28 mouse cellular contexts compared by ENCODE assay signal in the genomic region with DNA sequence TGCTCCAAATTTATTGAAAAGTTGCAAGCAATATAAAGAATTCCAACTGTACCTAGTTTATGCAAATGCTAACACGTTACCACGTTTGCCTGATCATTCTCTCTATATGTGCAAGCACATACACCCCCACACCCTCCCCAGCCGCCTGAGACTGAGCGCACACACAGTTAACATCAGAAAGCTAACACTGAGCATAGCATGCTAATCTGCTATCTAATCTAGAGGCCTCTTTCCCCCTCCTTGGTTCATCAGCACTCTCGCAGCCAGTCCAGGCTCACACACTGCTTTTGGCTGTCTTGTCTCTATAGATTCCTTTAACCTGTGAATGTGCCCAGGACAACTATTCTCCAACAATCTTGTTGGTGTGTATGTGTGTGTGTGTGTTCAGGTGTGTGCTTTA. TPM values are rescaled to one million over a fixed set of nuclear protein-coding genes. Genes with fewer than 3 reads are reported as not detected.
"Had no signal": no experiment of that assay in that cellular context is flagged by ENCODE, and none has a peak within 500 bp of the region (broad histone marks: within the 10 kb centered on the region; RNA-seq: fewer than 3 reads in every experiment).

No protein-coding gene starts in this region.

- H3K27me3 ChIP-seq: neural tube, embryonic 13.5 days; neural tube, embryonic 15.5 days; stomach, embryonic 15.5 days had no signal

- ATAC-seq: midbrain, embryonic 16.5 days had no signal

- H3K4me1 ChIP-seq: neural tube, embryonic 13.5 days; neural tube, embryonic 15.5 days; stomach, embryonic 15.5 days had no signal

- H3K4me2 ChIP-seq: lung, embryonic 14.5 days; neural tube, embryonic 13.5 days; neural tube, embryonic 15.5 days; stomach, embryonic 15.5 days had no signal

- H3K4me3 ChIP-seq: midbrain, embryonic 10.5 days; myocyte; neural tube, embryonic 13.5 days; neural tube, embryonic 15.5 days; stomach, embryonic 15.5 days had no signal

- DNase-seq: lung, adult 18-20 months; lung, embryonic 14.5 days; lung, postnatal 10 days; lung, postnatal 4 days; midbrain, embryonic 14.5 days; retina, postnatal 1 day; right cerebral cortex, adult 18-20 months; right cerebral cortex, postnatal 25 days; right cerebral cortex, postnatal 4 days; thymus, adult 2 months; thymus, postnatal 25 days; thymus, postnatal 4 days had no signal

- H3K9ac ChIP-seq: lung, embryonic 14.5 days; neural tube, embryonic 13.5 days; neural tube, embryonic 15.5 days; stomach, embryonic 15.5 days had no signal

- H3K9me3 ChIP-seq: midbrain, embryonic 10.5 days; neural tube, embryonic 13.5 days; neural tube, embryonic 15.5 days; stomach, embryonic 15.5 days had no signal

- H3K27ac ChIP-seq: midbrain, embryonic 10.5 days; neural tube, embryonic 13.5 days; neural tube, embryonic 15.5 days; stomach, embryonic 15.5 days; stomach, postnatal 0 days had no signal

- H3K36me3 ChIP-seq: midbrain, embryonic 10.5 days; neural tube, embryonic 13.5 days; neural tube, embryonic 15.5 days; stomach, embryonic 15.5 days had no signal

RNA-seq across cellular contexts. Expression of a gene that starts 1.6 kb away (rescaled TPM):
- total RNA-seq: megakaryocyte, adult 5-6 weeks; megakaryocyte-erythroid progenitor cell, adult 5-6 weeks had no signal
- polyA plus RNA-seq: liver, embryonic 16.5 days; lung, embryonic 14.5 days; lung, embryonic 16.5 days; midbrain, embryonic 14.5 days; myocyte; neural tube, embryonic 11.5 days; small intestine, adult 2 months; spleen, adult 2 months; thymus, adult 2 months had no signal

RNA-seq across cellular contexts. Expression of a gene that starts 59.2 kb away (rescaled TPM):
- total RNA-seq: megakaryocyte, adult 5-6 weeks; megakaryocyte-erythroid progenitor cell, adult 5-6 weeks had no signal
- polyA plus RNA-seq: liver, embryonic 16.5 days; midbrain, embryonic 10.5 days; midbrain, embryonic 14.5 days; midbrain, embryonic 16.5 days; myocyte; neural tube, embryonic 11.5 days; neural tube, embryonic 13.5 days; neural tube, embryonic 15.5 days; testis, adult 2 months; urinary bladder, adult 2 months had no signal
